8 mouse cellular contexts compared by ENCODE assay signal in genomic region chr17:43076801-43077493, GRCm38 (mm10).
DNase-seq lines count a peak whose midpoint lies in the region; ATAC-seq lines count a peak whose summit lies in the region.
"Had no signal": no experiment of that assay in that cellular context is flagged by ENCODE, and none has a peak within 500 bp of the region (broad histone marks: within the 10 kb centered on the region; RNA-seq: fewer than 3 reads in every experiment).

No protein-coding gene starts in this region.

- H3K27ac ChIP-seq in limb, embryonic 12.5 days, result no peak overlapping the region
- peak overlapping the region; percentile 64 for H3K27ac ChIP-seq in midbrain, embryonic 13.5 days

- peak; percentile 78 for DNase-seq in c-Kit-positive CD71-positive TER-119-positive erythroid progenitor cells, embryonic 14.5 days (ENCODE audit: low spot score)
- DNase-seq in heart, adult 8-10 months (ENCODE audit: low spot score), result peak; percentile 65
- peak; percentile 76 to 80 for DNase-seq in kidney, adult 8-10 months
- peak; percentile 54 to 76 for DNase-seq in spleen, postnatal 4 days (ENCODE audit: low spot score in 2 of 2)

- H3K9me3 ChIP-seq in limb, embryonic 12.5 days, result no peaks in the 10 kb centered on the region
- 0 out of 2 replicates have a peak, but pooled peaks cover 3% of the 10 kb centered on the region for H3K9me3 ChIP-seq in midbrain, embryonic 13.5 days
- H3K9me3 ChIP-seq: megakaryocyte, embryonic 14.5 days had no signal

- H3K9ac ChIP-seq in limb, embryonic 12.5 days (replicated peaks), result no peak overlapping the region; the same call in 1 of the 2 replicates
- 0 out of 2 replicates have a peak overlapping the region, but pooled peaks have one; percentile 28 for H3K9ac ChIP-seq in midbrain, embryonic 13.5 days (replicated peaks)

- H3K27me3 ChIP-seq in limb, embryonic 12.5 days, result no peaks in the 10 kb centered on the region
- H3K27me3 ChIP-seq in midbrain, embryonic 13.5 days, result no peaks in the 10 kb centered on the region
- H3K27me3 ChIP-seq: megakaryocyte, embryonic 14.5 days had no signal

- H3K4me1 ChIP-seq in limb, embryonic 12.5 days (replicated peaks), result peaks cover 9% of the 10 kb centered on the region
- H3K4me1 ChIP-seq in midbrain, embryonic 13.5 days (replicated peaks), result peaks cover 12% of the 10 kb centered on the region

- no peaks in the 10 kb centered on the region for H3K36me3 ChIP-seq in limb, embryonic 12.5 days
- no peaks in the 10 kb centered on the region for H3K36me3 ChIP-seq in midbrain, embryonic 13.5 days

- H3K4me3 ChIP-seq in limb, embryonic 12.5 days (replicated peaks), result no peak overlapping the region
- H3K4me3 ChIP-seq in midbrain, embryonic 13.5 days (replicated peaks), result no peak overlapping the region
- H3K4me3 ChIP-seq: megakaryocyte, embryonic 14.5 days had no signal

- H3K4me2 ChIP-seq in limb, embryonic 12.5 days, result peak overlapping the region; percentile 33
- H3K4me2 ChIP-seq in midbrain, embryonic 13.5 days (replicated peaks), result peak overlapping the region; percentile 42

- ATAC-seq in erythroblast, adult 5-6 weeks (replicated peaks; ENCODE audit: low FRiP score, poor library complexity, severe bottlenecking), result peak; percentile 85
- peak; percentile 89 for ATAC-seq in limb, embryonic 12.5 days (ENCODE audit: insufficient number of reproducible peaks, insufficient read depth, low FRiP score, low TSS enrichment, low read depth)
- ATAC-seq in midbrain, embryonic 13.5 days, result peak; percentile 97

- 31% methylated on average over 18 of the region's 18 CpGs for WGBS in limb, embryonic 12.5 days
- WGBS in midbrain, embryonic 13.5 days, result 25% methylated on average over 18 of the region's 18 CpGs
